Mouse (Mus musculus) adrenal gland, adult 10 weeks (tissue): Measurements from ENCODE around the gene Insig1. TPM values are rescaled to one million over a fixed set of nuclear protein-coding genes. Genes with fewer than 3 reads are reported as not detected.

Source experiments
- polyA plus RNA-seq: library from polyadenylated mRNA; stranded (reverse); fragments of 350-450 nt; fragmentation: Illumina TruSeq; extraction: RNeasy Lipid Tissue Mini Kit (QIAGEN cat#74804); gene quantifications from one replicate; pipeline ENCODE4 v1.2.3, GENCODE M21; 2014; ENCODE audit warnings: low read depth, low replicate concordance

The Insig1 gene
- polyA plus RNA-seq = 184 TPM

DNA sequence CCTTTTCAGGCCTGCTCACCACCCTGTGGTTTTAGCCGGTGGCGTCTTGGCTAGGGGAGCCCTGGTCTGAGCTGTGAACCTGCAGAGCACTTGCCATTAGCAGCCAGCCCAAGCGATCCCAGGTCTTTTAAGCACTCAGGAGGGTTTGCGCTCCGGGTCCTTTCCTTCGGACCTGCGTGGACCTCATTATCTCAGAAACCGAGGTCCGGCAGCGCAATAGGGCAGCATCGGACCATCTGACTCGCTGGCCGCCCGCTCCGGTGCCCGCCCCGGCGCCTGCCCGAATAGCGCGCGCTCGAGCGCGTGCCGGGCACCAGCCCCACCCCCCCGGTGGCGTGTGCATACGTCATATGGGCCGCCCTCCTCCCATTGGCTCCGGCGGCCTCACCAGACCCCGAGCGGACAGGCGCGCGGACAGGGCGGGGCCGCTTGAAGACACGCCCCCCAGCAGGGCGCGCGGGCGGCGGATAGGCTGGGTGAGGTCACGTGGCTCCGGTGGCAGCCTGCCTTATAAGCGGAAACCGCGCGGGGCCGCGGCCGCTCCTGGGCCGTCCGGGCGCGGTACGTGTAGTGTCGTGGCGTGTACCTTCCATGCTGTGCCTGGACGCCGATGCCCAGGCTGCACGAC lies at the start of gene Insig1:
TSS of gene Insig1 (plus strand) at position 536 of the 628 bp plus-strand sequence.

Other genes starting within 250 kb of the Insig1 start
- not detected for gene Htr5a, start 229.2 kb upstream of the Insig1 start, polyA plus RNA-seq
- 0.17 TPM for gene En2, start 94.3 kb downstream of the Insig1 start, polyA plus RNA-seq
- not detected for gene Cnpy1, start 174.4 kb downstream of the Insig1 start, polyA plus RNA-seq
- gene Rbm33, start 245.8 kb downstream of the Insig1 start, polyA plus RNA-seq = 56.0 TPM